In genomic region chr11:103698226-103698625, GRCm38 (mm10) we compare ENCODE assay signal across 9 mouse cellular contexts. TPM values are rescaled to one million over a fixed set of nuclear protein-coding genes. Genes with fewer than 3 reads are reported as not detected.
DNase-seq lines count a peak whose midpoint lies in the region; ATAC-seq and TF ChIP-seq lines count a peak whose summit lies in the region.
"Had no signal": no experiment of that assay in that cellular context is flagged by ENCODE, and none has a peak within 500 bp of the region (broad histone marks: within the 10 kb centered on the region; RNA-seq: fewer than 3 reads in every experiment).

No protein-coding gene starts in this region.

- H3K27ac ChIP-seq in lung, embryonic 15.5 days = peak overlapping the region; percentile 97
- H3K27ac ChIP-seq in embryonic fibroblast, embryonic 13.5 days (ENCODE audit: insufficient read depth, low read length) = peak overlapping the region; percentile 98
- peak overlapping the region; percentile 98 for H3K27ac ChIP-seq in intestine, postnatal 0 days (ENCODE audit: low read depth, low read length)
- H3K27ac ChIP-seq in neural tube, embryonic 14.5 days (ENCODE audit: low read depth, low read length) = peak overlapping the region; percentile 99

- peak overlapping the region; percentile 84 for H3K9ac ChIP-seq in lung, embryonic 15.5 days
- H3K9ac ChIP-seq in intestine, postnatal 0 days (ENCODE audit: low read depth, low read length) = peak overlapping the region; percentile 89; the same call in 1 of the 2 replicates
- H3K9ac ChIP-seq in neural tube, embryonic 14.5 days (replicated peaks; ENCODE audit: low read depth, low read length) = peak overlapping the region; percentile 97

- H3K27me3 ChIP-seq in lung, embryonic 15.5 days = no peaks in the 10 kb centered on the region
- no peaks in the 10 kb centered on the region for H3K27me3 ChIP-seq in intestine, postnatal 0 days (replicated peaks; ENCODE audit: control insufficient read depth, insufficient read depth, low read length)
- H3K27me3 ChIP-seq in neural tube, embryonic 14.5 days (ENCODE audit: control insufficient read depth, insufficient read depth, low read length) = no peaks in the 10 kb centered on the region

- no peak for DNase-seq in lung, postnatal 14 days
- DNase-seq in spleen, adult 12 weeks (ENCODE audit: low spot score) = no peak
- no peak for DNase-seq in layer of hippocampus, adult 9-11 months

- TF ChIP-seq CTCF in embryonic fibroblast, embryonic 13.5 days (IDR thresholded peaks at IDR 0.05; ENCODE audit: borderline replicate concordance, insufficient read depth, low read length) = no peak
- TF ChIP-seq CTCF in intestine, postnatal 0 days (IDR thresholded peaks at IDR 0.05; ENCODE audit: low read depth) = no peak

- 0 out of 2 replicates have a peak, but pooled peaks cover 3% of the 10 kb centered on the region for H3K36me3 ChIP-seq in lung, embryonic 15.5 days
- peaks cover 6% of the 10 kb centered on the region; the same call in 1 of the 2 replicates for H3K36me3 ChIP-seq in intestine, postnatal 0 days (ENCODE audit: control insufficient read depth, insufficient read depth)
- no peaks in the 10 kb centered on the region for H3K36me3 ChIP-seq in neural tube, embryonic 14.5 days (ENCODE audit: control insufficient read depth, insufficient read depth, low read length)

- no peak for TF ChIP-seq POLR2A in embryonic fibroblast, embryonic 13.5 days (IDR thresholded peaks at IDR 0.05; ENCODE audit: low read depth, low read length)

- H3K4me2 ChIP-seq in lung, embryonic 15.5 days = peak overlapping the region; percentile 64
- H3K4me2 ChIP-seq in intestine, postnatal 0 days (replicated peaks; ENCODE audit: low read depth) = peak overlapping the region; percentile 73
- H3K4me2 ChIP-seq in neural tube, embryonic 14.5 days (ENCODE audit: low read depth, low read length) = peak overlapping the region; percentile 50

- H3K9me3 ChIP-seq in lung, embryonic 15.5 days = no peaks in the 10 kb centered on the region
- H3K9me3 ChIP-seq in intestine, postnatal 0 days (ENCODE audit: control insufficient read depth) = no peaks in the 10 kb centered on the region
- H3K9me3 ChIP-seq in neural tube, embryonic 14.5 days (ENCODE audit: control insufficient read depth, low read length) = no peaks in the 10 kb centered on the region

- H3K4me1 ChIP-seq in lung, embryonic 15.5 days = 0 out of 2 replicates have a peak, but pooled peaks cover 9% of the 10 kb centered on the region
- H3K4me1 ChIP-seq in embryonic fibroblast, embryonic 13.5 days (ENCODE audit: control insufficient read depth, insufficient read depth, low read length) = no peaks in the 10 kb centered on the region; the same call in 1 of the 2 replicates
- no peaks in the 10 kb centered on the region for H3K4me1 ChIP-seq in intestine, postnatal 0 days (replicated peaks; ENCODE audit: control insufficient read depth, insufficient read depth, low read length)
- H3K4me1 ChIP-seq in neural tube, embryonic 14.5 days (ENCODE audit: control insufficient read depth, insufficient read depth, low read length) = 0 out of 2 replicates have a peak, but pooled peaks cover 3% of the 10 kb centered on the region

- WGBS in lung, embryonic 15.5 days = 72% methylated on average over 2 of the region's 2 CpGs
- 54% methylated on average over 2 of the region's 2 CpGs for WGBS in intestine, postnatal 0 days
- 83% methylated on average over 2 of the region's 2 CpGs for WGBS in neural tube, embryonic 14.5 days

- no peak for ATAC-seq in lung, embryonic 15.5 days (ENCODE audit: borderline replicate concordance, extremely low read depth, low FRiP score, low TSS enrichment)
- no peak for ATAC-seq in intestine, postnatal 0 days
- no peak for ATAC-seq in neural tube, embryonic 14.5 days (ENCODE audit: low read depth)
- no peak for ATAC-seq in granulocyte monocyte progenitor cell, adult 5-6 weeks (replicated peaks; ENCODE audit: poor library complexity, severe bottlenecking)

- H3K4me3 ChIP-seq in lung, embryonic 15.5 days = peak overlapping the region; percentile 84
- peak overlapping the region; percentile 90 for H3K4me3 ChIP-seq in embryonic fibroblast, embryonic 13.5 days (ENCODE audit: insufficient read depth, low read length)
- H3K4me3 ChIP-seq in intestine, postnatal 0 days (ENCODE audit: low read depth, low read length) = peak overlapping the region; percentile 73
- H3K4me3 ChIP-seq in neural tube, embryonic 14.5 days (ENCODE audit: low read depth, low read length) = peak overlapping the region; percentile 90

RNA-seq across cellular contexts. Expression of gene Gosr2, which starts 0.5 kb away (rescaled TPM):
- 84.4 and 87.7 TPM in 2 replicates for polyA plus RNA-seq in lung, embryonic 15.5 days (2015; fragmentation: Nextera tagmentation; extraction: Ambion mirVana)
- 97.2 and 110 TPM in 2 replicates for polyA plus RNA-seq in embryonic fibroblast, embryonic 13.5 days (2011; ENCODE audit: insufficient read length, low read depth, missing spikeins)
- 106 and 113 TPM in 2 replicates for polyA plus RNA-seq in intestine, postnatal 0 days (2015; fragmentation: Nextera tagmentation; extraction: Ambion mirVana)
- polyA plus RNA-seq in neural tube, embryonic 14.5 days (2014; fragmentation: Nextera tagmentation; extraction: Ambion mirVana) = 76.3 and 88.8 TPM in 2 replicates
- 48.8 and 57.1 TPM in 2 replicates for total RNA-seq in granulocyte monocyte progenitor cell, adult 5-6 weeks (2014; fragmentation: Nextera tagmentation)
- 46.3 and 51.3 TPM in 2 replicates for total RNA-seq in granulocyte monocyte progenitor cell, adult 5-6 weeks (2017)

RNA-seq across cellular contexts. Expression of gene Rprml, which starts 48.9 kb away (rescaled TPM):
- not detected in 2 replicates for polyA plus RNA-seq in lung, embryonic 15.5 days (2015; fragmentation: Nextera tagmentation; extraction: Ambion mirVana)
- polyA plus RNA-seq in embryonic fibroblast, embryonic 13.5 days (2011; ENCODE audit: insufficient read length, low read depth, missing spikeins) = not detected in 2 replicates
- polyA plus RNA-seq in intestine, postnatal 0 days (2015; fragmentation: Nextera tagmentation; extraction: Ambion mirVana) = 2.3 and 3.7 TPM in 2 replicates
- 0.27 TPM in 1 of 2 replicates, not detected in the other for polyA plus RNA-seq in neural tube, embryonic 14.5 days (2014; fragmentation: Nextera tagmentation; extraction: Ambion mirVana)
- total RNA-seq in granulocyte monocyte progenitor cell, adult 5-6 weeks (2014; fragmentation: Nextera tagmentation) = not detected in 2 replicates
- total RNA-seq in granulocyte monocyte progenitor cell, adult 5-6 weeks (2017) = not detected in 2 replicates
- total RNA-seq: neutrophil, adult 5-6 weeks had no signal

RNA-seq across cellular contexts. Expression of gene Wnt9b, which starts 51.4 kb away (rescaled TPM):
- 0.04 TPM in 2 replicates for polyA plus RNA-seq in lung, embryonic 15.5 days (2015; fragmentation: Nextera tagmentation; extraction: Ambion mirVana)
- polyA plus RNA-seq in embryonic fibroblast, embryonic 13.5 days (2011; ENCODE audit: insufficient read length, low read depth, missing spikeins) = not detected in 2 replicates
- 0.03 and 0.09 TPM in 2 replicates for polyA plus RNA-seq in intestine, postnatal 0 days (2015; fragmentation: Nextera tagmentation; extraction: Ambion mirVana)
- 0.14 and 0.25 TPM in 2 replicates for polyA plus RNA-seq in neural tube, embryonic 14.5 days (2014; fragmentation: Nextera tagmentation; extraction: Ambion mirVana)
- not detected in 2 replicates for total RNA-seq in granulocyte monocyte progenitor cell, adult 5-6 weeks (2014; fragmentation: Nextera tagmentation)
- total RNA-seq in granulocyte monocyte progenitor cell, adult 5-6 weeks (2017) = not detected in 2 replicates
- total RNA-seq: neutrophil, adult 5-6 weeks had no signal

RNA-seq across cellular contexts. Expression of gene Lyzl6, which starts 59.5 kb away (rescaled TPM):
- polyA plus RNA-seq in lung, embryonic 15.5 days (2015; fragmentation: Nextera tagmentation; extraction: Ambion mirVana) = not detected in 2 replicates
- not detected in 2 replicates for polyA plus RNA-seq in embryonic fibroblast, embryonic 13.5 days (2011; ENCODE audit: insufficient read length, low read depth, missing spikeins)
- not detected in 2 replicates for polyA plus RNA-seq in intestine, postnatal 0 days (2015; fragmentation: Nextera tagmentation; extraction: Ambion mirVana)
- not detected in 2 replicates for polyA plus RNA-seq in neural tube, embryonic 14.5 days (2014; fragmentation: Nextera tagmentation; extraction: Ambion mirVana)
- not detected in 2 replicates for total RNA-seq in granulocyte monocyte progenitor cell, adult 5-6 weeks (2014; fragmentation: Nextera tagmentation)
- not detected in 2 replicates for total RNA-seq in granulocyte monocyte progenitor cell, adult 5-6 weeks (2017)
- total RNA-seq: neutrophil, adult 5-6 weeks had no signal
